Mouse (Mus musculus): ENCODE data around the gene Nagpa. TPM values are rescaled to one million over a fixed set of nuclear protein-coding genes. Genes with fewer than 3 reads are reported as not detected.
A peak's percentile ranks its signal among the peaks of the same experiment; 100 is the strongest.

Gene Nagpa
- total and polyA plus RNA-seq, 3 experiments, result 34.0 to 60.5 TPM; not detected in 1

DNA sequence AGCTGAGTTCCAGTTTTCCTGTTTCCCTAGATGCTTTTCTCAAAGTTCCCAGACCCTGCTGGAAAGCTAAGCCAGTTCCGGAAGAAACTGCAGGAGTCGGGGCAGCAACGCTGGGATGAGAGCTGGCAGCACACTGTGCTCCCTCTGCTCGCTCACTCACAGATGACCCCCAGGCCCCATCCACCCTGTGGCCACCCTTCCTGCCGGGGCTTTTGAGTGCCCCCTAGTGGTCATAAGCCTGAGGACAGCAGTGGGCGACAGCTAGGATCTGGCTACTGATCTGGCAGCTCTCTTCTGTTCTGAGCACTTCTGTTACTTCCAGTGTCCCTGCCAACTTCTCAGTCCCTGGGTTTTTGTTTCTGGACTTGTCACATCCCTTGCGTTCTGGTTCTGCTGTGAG is 40.6 kb upstream of the Nagpa start:
- DNase-seq (ENCODE audit: low read depth, low spot score), result peak; percentile 70
- Histone ChIP-seq H3K9me3 (replicated peaks; ENCODE audit: insufficient read depth, low read length) (no peaks in the 10 kb centered on the region), H3K9ac (ENCODE audit: control insufficient read depth, low read depth, low read length, poor library complexity, severe bottlenecking) (no peak overlapping the region), H3K36me3 (ENCODE audit: control insufficient read depth in 1 of 2, insufficient read depth in 2 of 2, low read length in 2 of 2) (peaks cover 0 to 2% of the 10 kb centered on the region in 2 experiments; a peak in 2 of 4 replicates), H3K27ac (ENCODE audit: control insufficient read depth, low read depth, low read length) (no peak overlapping the region), H3K27me3 (ENCODE audit: control insufficient read depth in 1 of 2, insufficient read depth in 2 of 2, low read length in 2 of 2) (no peaks in the 10 kb centered on the region), H3K4me1 (ENCODE audit: control insufficient read depth in 1 of 2, insufficient read depth in 2 of 2, low read length in 2 of 2) (no peaks in the 10 kb centered on the region), H3K79me2 (ENCODE audit: control insufficient read depth, insufficient read depth, low read length, poor library complexity) (no peaks in the 10 kb centered on the region), H3K4me3 (ENCODE audit: control insufficient read depth in 1 of 2, insufficient read depth in 1 of 2, low read depth in 2 of 2, low read length in 2 of 2) (no peak overlapping the region)
- peak; percentile 77 to 95 (median 92) for TF ChIP-seq CTCF (IDR thresholded peaks at IDR 0.05 in 2 of 3, conservative IDR thresholded peaks at IDR 0.05 in 1 of 3; ENCODE audit: control insufficient read depth in 1 of 3, insufficient read depth in 1 of 3, low read depth in 2 of 3, low read length in 3 of 3, poor library complexity in 1 of 3, severe bottlenecking in 1 of 3)
- TF ChIP-seq CHD2 (IDR thresholded peaks at IDR 0.05; ENCODE audit: low read length), result no peak
- TF ChIP-seq RAD21 (IDR thresholded peaks at IDR 0.05; ENCODE audit: low read depth, low read length), result peak; percentile 51
- TF ChIP-seq SMC3 (IDR thresholded peaks at IDR 0.05; ENCODE audit: low read depth, low read length), result peak; percentile 60

DNA sequence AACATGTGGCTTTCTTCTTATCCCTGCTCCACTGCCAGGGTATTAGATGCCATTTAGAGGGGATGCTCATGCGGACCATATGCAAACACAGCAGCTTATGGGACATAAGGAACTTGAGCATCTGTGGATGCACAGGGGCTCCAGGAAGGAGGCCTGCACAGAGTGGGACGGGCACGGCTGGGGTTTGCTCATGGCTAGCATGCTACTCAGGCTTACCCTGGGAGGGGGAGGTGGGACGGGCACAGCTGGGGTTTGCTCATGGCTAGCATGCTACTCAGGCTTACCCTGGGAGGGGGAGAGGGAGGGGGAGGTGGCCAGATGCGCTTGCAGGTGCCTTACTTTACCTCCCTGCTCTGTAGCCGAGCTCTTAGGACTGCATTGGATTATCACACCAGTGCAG is 39.1 kb upstream of the Nagpa start:
- Histone ChIP-seq H3K9ac (ENCODE audit: control insufficient read depth, low read depth, low read length, poor library complexity, severe bottlenecking) (no peak overlapping the region), H3K36me3 (ENCODE audit: control insufficient read depth in 1 of 2, insufficient read depth in 2 of 2, low read length in 2 of 2) (no peaks in the 10 kb centered on the region; a peak in 2 of 4 replicates), H3K9me3 (replicated peaks; ENCODE audit: insufficient read depth, low read length) (no peaks in the 10 kb centered on the region), H3K27ac (ENCODE audit: control insufficient read depth, low read depth, low read length) (no peak overlapping the region), H3K79me2 (ENCODE audit: control insufficient read depth, insufficient read depth, low read length, poor library complexity) (no peaks in the 10 kb centered on the region), H3K27me3 (ENCODE audit: control insufficient read depth in 1 of 2, insufficient read depth in 2 of 2, low read length in 2 of 2) (no peaks in the 10 kb centered on the region), H3K4me3 (ENCODE audit: control insufficient read depth in 1 of 2, insufficient read depth in 1 of 2, low read depth in 2 of 2, low read length in 2 of 2) (no peak overlapping the region), H3K4me1 (ENCODE audit: control insufficient read depth in 1 of 2, insufficient read depth in 2 of 2, low read length in 2 of 2) (no peaks in the 10 kb centered on the region)
- DNase-seq (ENCODE audit: low read depth, low spot score), result no peak
- TF ChIP-seq MAZ (IDR thresholded peaks at IDR 0.05; ENCODE audit: low read depth, low read length), result no peak
- TF ChIP-seq SMC3 (IDR thresholded peaks at IDR 0.05; ENCODE audit: low read depth, low read length), result no peak
- no peak for TF ChIP-seq RAD21 (IDR thresholded peaks at IDR 0.05; ENCODE audit: low read depth, low read length)
- no peak for TF ChIP-seq ZNF384 (IDR thresholded peaks at IDR 0.05; ENCODE audit: low read depth, low read length)
- no peak for TF ChIP-seq POLR2AphosphoS2 (IDR thresholded peaks at IDR 0.05; ENCODE audit: low read length)
- no peak for TF ChIP-seq ETS1 (IDR thresholded peaks at IDR 0.05; ENCODE audit: low read depth, low read length)
- no peak for TF ChIP-seq USF1 (IDR thresholded peaks at IDR 0.05; ENCODE audit: low read depth, low read length)
- TF ChIP-seq ZMIZ1 (IDR thresholded peaks at IDR 0.05; ENCODE audit: low read depth, low read length), result no peak
- no peak for TF ChIP-seq ELF1 (IDR thresholded peaks at IDR 0.05; ENCODE audit: low read depth, low read length)
- TF ChIP-seq ZC3H11A (IDR thresholded peaks at IDR 0.05; ENCODE audit: low read depth, low read length), result no peak
- no peak for TF ChIP-seq TAL1 (IDR thresholded peaks at IDR 0.05; ENCODE audit: low read length)

- H3K4me1 ChIP-seq (ENCODE audit: control insufficient read depth in 1 of 2, insufficient read depth in 2 of 2, low read length in 2 of 2), result no peaks in the 10 kb centered on the region
- no peak overlapping the region for H3K9ac ChIP-seq (ENCODE audit: control insufficient read depth, low read depth, low read length, poor library complexity, severe bottlenecking)
- H3K9me3 ChIP-seq (replicated peaks; ENCODE audit: insufficient read depth, low read length), result no peaks in the 10 kb centered on the region
- no peaks in the 10 kb centered on the region for H3K27me3 ChIP-seq (ENCODE audit: control insufficient read depth in 1 of 2, insufficient read depth in 2 of 2, low read length in 2 of 2)
- no peak for TF ChIP-seq MXI1 (IDR thresholded peaks at IDR 0.05; ENCODE audit: low read depth, low read length)
- TF ChIP-seq MAX (IDR thresholded peaks at IDR 0.05; ENCODE audit: low read length), result no peak
- TF ChIP-seq NRF1 (IDR thresholded peaks at IDR 0.05; ENCODE audit: insufficient read depth, low read depth, low read length, poor library complexity, severe bottlenecking), result no peak
- TF ChIP-seq POLR2AphosphoS5 (IDR thresholded peaks at IDR 0.05; ENCODE audit: borderline replicate concordance, low read depth, low read length), result no peak
- TF ChIP-seq MYB (IDR thresholded peaks at IDR 0.05; ENCODE audit: low read depth, low read length), result no peak
- TF ChIP-seq BHLHE40 (IDR thresholded peaks at IDR 0.05; ENCODE audit: borderline replicate concordance, low read depth, low read length), result no peak
- no peak for TF ChIP-seq TBP (IDR thresholded peaks at IDR 0.05; ENCODE audit: low read depth, low read length)
- no peak for TF ChIP-seq ZNF384 (IDR thresholded peaks at IDR 0.05; ENCODE audit: low read depth, low read length)
- TF ChIP-seq USF1 (IDR thresholded peaks at IDR 0.05; ENCODE audit: low read depth, low read length), result no peak
- TF ChIP-seq CHD2 (IDR thresholded peaks at IDR 0.05; ENCODE audit: low read length), result no peak
- no peak for TF ChIP-seq NELFE (IDR thresholded peaks at IDR 0.05; ENCODE audit: low read depth, low read length)
- TF ChIP-seq POLR2AphosphoS2 (IDR thresholded peaks at IDR 0.05; ENCODE audit: low read length), result no peak
- no peak for TF ChIP-seq HCFC1 (IDR thresholded peaks at IDR 0.05; ENCODE audit: low read depth, low read length)
- no peak for TF ChIP-seq CHD1 (IDR thresholded peaks at IDR 0.05; ENCODE audit: low read depth, low read length)
- TF ChIP-seq CTCF (IDR thresholded peaks at IDR 0.05 in 2 of 3, conservative IDR thresholded peaks at IDR 0.05 in 1 of 3; ENCODE audit: control insufficient read depth in 1 of 3, insufficient read depth in 1 of 3, low read depth in 2 of 3, low read length in 3 of 3, poor library complexity in 1 of 3, severe bottlenecking in 1 of 3), result no peak
- H3K36me3 ChIP-seq (ENCODE audit: control insufficient read depth in 1 of 2, insufficient read depth in 2 of 2, low read length in 2 of 2), result no peaks in the 10 kb centered on the region; a peak in 2 of 4 replicates
- H3K27ac ChIP-seq (ENCODE audit: control insufficient read depth, low read depth, low read length), result no peak overlapping the region
- no peak overlapping the region for H3K4me3 ChIP-seq (ENCODE audit: control insufficient read depth in 1 of 2, insufficient read depth in 1 of 2, low read depth in 2 of 2, low read length in 2 of 2)
- no peak for DNase-seq (ENCODE audit: low read depth, low spot score)
- H3K79me2 ChIP-seq (ENCODE audit: control insufficient read depth, insufficient read depth, low read length, poor library complexity), result no peaks in the 10 kb centered on the region
These were observed 38.5 kb upstream of the Nagpa start for GRCm38 (mm10) chr16:5242355-5242754.
